Mouse (Mus musculus) heart, adult 2 months (tissue): ENCODE data around the gene Xpot.

ENCODE experiments used
- EP300 ChIP-seq: fragments of 200-500 bp; IDR thresholded peaks from 2 replicates; pipeline ENCODE4 v1.6.1; 2011; ENCODE audit warnings: low read depth, low read length, control low read depth; ENCODE audit not compliant: insufficient read depth
- POLR2A ChIP-seq: fragments of 200-500 bp; IDR thresholded peaks from 2 replicates; pipeline ENCODE4 v1.6.1; 2011; ENCODE audit warnings: mild to moderate bottlenecking, low read depth, low read length, control low read depth; ENCODE audit not compliant: insufficient read depth

DNA sequence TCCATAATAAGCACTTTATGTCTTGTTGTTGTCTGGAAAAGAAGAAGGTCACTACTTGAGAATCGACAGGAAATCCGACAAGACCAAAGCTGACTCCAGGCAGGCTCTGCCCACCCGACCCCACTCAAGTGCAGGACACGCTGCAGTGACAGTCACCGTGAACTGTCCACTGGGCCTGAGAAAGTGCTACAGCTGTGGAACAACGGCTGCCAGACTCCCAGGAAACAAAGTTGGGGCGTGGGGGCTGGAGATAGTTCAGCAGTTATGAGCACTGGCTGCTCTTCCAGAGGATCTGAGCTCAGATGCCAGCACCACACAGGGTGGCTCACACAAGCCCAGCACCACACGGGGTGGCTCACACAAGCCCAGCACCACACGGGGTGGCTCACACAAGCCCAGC lies 49.8 kb downstream of the Xpot start:
- TF ChIP-seq EP300 (no peak), POLR2A (no peak)
